Mouse (Mus musculus) heart, embryonic 12.5 days (tissue): ENCODE measurements around the gene Cdipt. TPM values are rescaled to one million over a fixed set of nuclear protein-coding genes. Genes with fewer than 3 reads are reported as not detected.
A peak's percentile ranks its signal among the peaks of the same experiment; 100 is the strongest.

ENCODE experiments used
- ATAC-seq: fragments of 200-750 bp; cut with Nextera tagmentation; 2 replicates; pipeline ENCODE4 v1.8.0; 2017; ENCODE audit warnings: moderate TSS enrichment, moderate library complexity; ENCODE audit not compliant: insufficient number of reproducible peaks, low FRiP score
- H3K27ac ChIP-seq: fragments of 300-500 bp; sonication (generic); 2 replicates; pipeline ENCODE4 v1.5.1; 2016; ENCODE audit warnings: mild to moderate bottlenecking, moderate library complexity; ENCODE audit not compliant: poor library complexity, severe bottlenecking
- H3K27me3 ChIP-seq: fragments of 300-500 bp; sonication (generic); replicated peaks from 2 replicates; pipeline ENCODE4 v1.6.1; 2016; ENCODE audit warnings: mild to moderate bottlenecking, moderate library complexity
- H3K36me3 ChIP-seq: fragments of 300-500 bp; sonication (generic); 2 replicates; pipeline ENCODE4 v1.6.1; 2016; ENCODE audit warnings: mild to moderate bottlenecking, moderate library complexity
- H3K4me1 ChIP-seq: fragments of 300-500 bp; sonication (generic); replicated peaks from 2 replicates; pipeline ENCODE4 v1.6.1; 2016; ENCODE audit warnings: mild to moderate bottlenecking
- H3K4me2 ChIP-seq: fragments of 300-500 bp; sonication (generic); 2 replicates; pipeline ENCODE4 v1.6.1; 2016; ENCODE audit warnings: mild to moderate bottlenecking, moderate library complexity
- H3K4me3 ChIP-seq: fragments of 300-500 bp; sonication (generic); 2 replicates; pipeline ENCODE4 v1.5.1; 2016; ENCODE audit warnings: mild to moderate bottlenecking
- H3K9ac ChIP-seq: fragments of 300-500 bp; sonication (generic); 2 replicates; pipeline ENCODE4 v1.6.1; 2016; ENCODE audit warnings: mild to moderate bottlenecking, moderate library complexity
- H3K9me3 ChIP-seq: fragments of 300-500 bp; sonication (generic); replicated peaks from 2 replicates; pipeline ENCODE4 v1.6.1; 2016; ENCODE audit warnings: mild to moderate bottlenecking, moderate library complexity
- WGBS: fragments of 180-500 bp; shearing (Covaris S2); methylation state at CpG from one replicate; pipeline ENCODE4 v1.1.7; 2016; 5-methylcytosine and 5-hydroxymethylcytosine counted together
- polyA plus RNA-seq: library from polyadenylated mRNA; unstranded; fragments of >200 nt; fragmentation: Nextera tagmentation; extraction: Ambion mirVana; gene quantifications from 2 replicates; pipeline ENCODE4 v1.2.1, GENCODE M21; 2016

The Cdipt gene
- polyA plus RNA-seq, 1 experiment from 2014 or later = 75.5 TPM

- H3K9me3 ChIP-seq = no peaks in the 10 kb centered on the region
- peaks cover 72% of the 10 kb centered on the region for H3K36me3 ChIP-seq
- peak; percentile 38 for ATAC-seq
- peak overlapping the region; percentile 94 for H3K4me3 ChIP-seq
- H3K27ac ChIP-seq = peak overlapping the region; percentile 99
- H3K4me1 ChIP-seq = peaks cover 44% of the 10 kb centered on the region
- H3K4me2 ChIP-seq = peak overlapping the region; percentile 97
- WGBS = 0% methylated on average over 13 of the region's 48 CpGs
- no peaks in the 10 kb centered on the region for H3K27me3 ChIP-seq
- H3K9ac ChIP-seq = peak overlapping the region; percentile 97
Measured at GRCm38 (mm10) chr7:127026616-127026983, 50.9 kb downstream of the Cdipt start.

- Histone ChIP-seq H3K4me1 (peaks cover 39% of the 10 kb centered on the region), H3K9ac (peak within 1 kb of the TSS; percentile 97), H3K27me3 (no peaks in the 10 kb centered on the region), H3K4me2 (peak within 1 kb of the TSS; percentile 97), H3K4me3 (peak within 1 kb of the TSS; percentile 94), H3K36me3 (peaks cover 73% of the 10 kb centered on the region), H3K27ac (peak within 1 kb of the TSS; percentile 99), H3K9me3 (no peaks in the 10 kb centered on the region)
- peak; percentile 90 for ATAC-seq
- WGBS = under 1% methylated on average over 45 of the region's 63 CpGs
Measured at GRCm38 (mm10) chr7:127026984-127027726, 51.4 kb downstream of the Cdipt start, which contains the start of gene Maz. Gene Maz, minus strand, starts transcription at chr7:127027037.

- Histone ChIP-seq H3K4me2 (peak overlapping the region; percentile 97), H3K9ac (peak overlapping the region; percentile 97), H3K36me3 (peaks cover 73% of the 10 kb centered on the region), H3K4me1 (peaks cover 32% of the 10 kb centered on the region), H3K27ac (peak overlapping the region; percentile 99), H3K27me3 (no peaks in the 10 kb centered on the region), H3K9me3 (no peaks in the 10 kb centered on the region), H3K4me3 (peak overlapping the region; percentile 94)
- 70% methylated on average over 8 of the region's 8 CpGs for WGBS
- ATAC-seq = no peak
Measured at GRCm38 (mm10) chr7:127027885-127028284, 52.2 kb downstream of the Cdipt start.

Other genes starting within 250 kb of the Cdipt start
- 57.8 and 58.7 TPM in 2 replicates for gene Mapk3, start 216.3 kb upstream of the Cdipt start, polyA plus RNA-seq
- 0.87 and 1.8 TPM in 2 replicates for gene Gdpd3, start 209.6 kb upstream of the Cdipt start, polyA plus RNA-seq
- gene Ypel3, start 199.0 kb upstream of the Cdipt start, polyA plus RNA-seq = 74.8 and 78.7 TPM in 2 replicates
- 0.27 and 0.33 TPM in 2 replicates for gene Tbx6, start 194.4 kb upstream of the Cdipt start, polyA plus RNA-seq
- 181 and 192 TPM in 2 replicates for gene Ppp4c, start 183.4 kb upstream of the Cdipt start, polyA plus RNA-seq
- 0.17 and 0.45 TPM in 2 replicates for gene Fam57b, start 178.2 kb upstream of the Cdipt start, polyA plus RNA-seq
- not detected in 2 replicates for gene 4930451I11Rik, start 144.3 kb upstream of the Cdipt start, polyA plus RNA-seq
- not detected in 2 replicates for gene Doc2a, start 128.5 kb upstream of the Cdipt start, polyA plus RNA-seq
- gene Hirip3, start 113.9 kb upstream of the Cdipt start, polyA plus RNA-seq = 18.0 and 22.5 TPM in 2 replicates
- gene Ino80e, start 113.5 kb upstream of the Cdipt start, polyA plus RNA-seq = 62.9 and 66.8 TPM in 2 replicates
- gene Taok2, start 91.2 kb upstream of the Cdipt start, polyA plus RNA-seq = 40.8 and 42.5 TPM in 2 replicates
- 17.6 and 19.9 TPM in 2 replicates for gene Tmem219, start 53.0 kb upstream of the Cdipt start, polyA plus RNA-seq
- 16.1 and 17.3 TPM in 2 replicates for gene Kctd13, start 47.0 kb upstream of the Cdipt start, polyA plus RNA-seq
- gene Asphd1, start 26.3 kb upstream of the Cdipt start, polyA plus RNA-seq = not detected in 2 replicates
- gene Sez6l2, start 25.4 kb upstream of the Cdipt start, polyA plus RNA-seq = 0.11 TPM in 1 of 2 replicates, not detected in the other
- gene Cdiptos, start 184 bp downstream of the Cdipt start, polyA plus RNA-seq = 0.70 and 1.3 TPM in 2 replicates
- gene Mvp, start 38.7 kb downstream of the Cdipt start, polyA plus RNA-seq = 12.0 TPM in 2 replicates
- gene Pagr1b, start 40.6 kb downstream of the Cdipt start, polyA plus RNA-seq = not detected in 2 replicates
- gene Pagr1a, start 41.4 kb downstream of the Cdipt start, polyA plus RNA-seq = 19.3 and 31.4 TPM in 2 replicates
- 50.8 and 60.9 TPM in 2 replicates for gene Gm42742, start 45.2 kb downstream of the Cdipt start, polyA plus RNA-seq
- gene Prrt2, start 45.3 kb downstream of the Cdipt start, polyA plus RNA-seq = 1.9 and 3.3 TPM in 2 replicates
- 59.8 and 60.4 TPM in 2 replicates for gene Maz, start 51.1 kb downstream of the Cdipt start, polyA plus RNA-seq
- gene Kif22, start 66.6 kb downstream of the Cdipt start, polyA plus RNA-seq = 80.9 and 85.5 TPM in 2 replicates
- not detected in 2 replicates for gene Zg16, start 111.4 kb downstream of the Cdipt start, polyA plus RNA-seq
- gene AI467606, start 115.4 kb downstream of the Cdipt start, polyA plus RNA-seq = 0.54 and 1.3 TPM in 2 replicates
- gene Qprt, start 146.3 kb downstream of the Cdipt start, polyA plus RNA-seq = 5.7 and 6.1 TPM in 2 replicates
- 0.17 and 0.31 TPM in 2 replicates for gene Spn, start 161.9 kb downstream of the Cdipt start, polyA plus RNA-seq
- gene Cd2bp2, start 220.1 kb downstream of the Cdipt start, polyA plus RNA-seq = 50.5 and 51.5 TPM in 2 replicates
- gene Tbc1d10b, start 232.6 kb downstream of the Cdipt start, polyA plus RNA-seq = 29.2 and 32.3 TPM in 2 replicates
- 17.8 and 20.0 TPM in 2 replicates for gene Mylpf, start 233.0 kb downstream of the Cdipt start, polyA plus RNA-seq